Mouse (Mus musculus): Measurements from ENCODE around the gene Mmd2.

The Mmd2 gene

DNA sequence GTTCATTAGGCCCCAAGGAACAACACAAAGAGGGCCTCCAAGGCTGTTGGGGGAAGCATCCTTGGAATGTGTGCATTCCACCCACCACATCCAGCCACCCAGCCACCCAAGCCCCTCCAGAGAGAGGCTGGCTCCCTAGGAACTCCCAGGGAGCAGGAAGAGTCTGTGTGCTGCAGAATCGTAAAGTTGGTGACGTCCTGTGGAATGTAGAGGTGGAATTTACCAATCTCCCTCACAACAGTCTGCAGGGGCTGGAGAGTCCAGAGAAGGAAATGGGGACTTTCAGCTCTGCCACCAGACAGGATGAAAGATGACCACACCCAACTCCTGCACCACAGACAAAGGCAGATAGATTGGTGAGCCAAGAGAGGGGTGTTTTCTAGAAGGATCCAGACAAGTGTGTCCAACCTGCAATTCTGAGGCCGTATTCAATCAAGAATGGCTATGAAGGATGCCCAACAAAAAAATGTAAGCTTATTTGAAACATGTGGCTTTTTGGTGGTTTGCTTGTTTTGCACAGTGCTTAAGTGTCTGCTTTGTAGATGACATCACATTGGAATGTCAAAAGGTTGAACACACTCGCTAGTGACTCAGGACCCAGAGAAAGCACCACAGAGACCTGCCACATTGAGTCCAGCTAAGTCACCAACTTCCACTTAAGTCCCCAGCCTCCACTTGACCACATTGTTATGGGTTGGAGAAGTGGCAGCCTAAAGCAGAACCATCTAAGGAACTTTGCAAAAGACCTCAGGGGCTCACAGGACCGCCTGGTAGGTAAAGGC, 63.4 kb downstream of the Mmd2 start:
- DNase-seq = no peak

DNA sequence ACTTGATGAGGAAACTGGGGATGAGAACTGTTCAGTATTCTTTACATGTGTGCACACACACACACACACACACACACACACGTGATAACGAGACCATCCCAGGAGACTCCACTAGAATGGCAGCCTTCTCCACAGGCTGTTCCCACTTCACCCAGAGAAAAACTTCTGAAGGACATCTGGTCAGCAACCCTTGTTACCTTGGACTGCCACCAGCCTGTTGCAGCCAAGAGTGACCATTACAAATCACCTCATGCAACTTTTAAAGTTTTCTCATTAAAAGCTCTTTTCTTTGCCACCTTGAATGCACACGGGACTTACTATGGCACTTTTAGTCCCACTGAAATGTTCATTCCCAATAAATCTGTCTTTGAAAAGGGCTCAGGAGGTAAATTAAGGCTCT, 71.3 kb downstream of the Mmd2 start:
- DNase-seq = no peak

DNA sequence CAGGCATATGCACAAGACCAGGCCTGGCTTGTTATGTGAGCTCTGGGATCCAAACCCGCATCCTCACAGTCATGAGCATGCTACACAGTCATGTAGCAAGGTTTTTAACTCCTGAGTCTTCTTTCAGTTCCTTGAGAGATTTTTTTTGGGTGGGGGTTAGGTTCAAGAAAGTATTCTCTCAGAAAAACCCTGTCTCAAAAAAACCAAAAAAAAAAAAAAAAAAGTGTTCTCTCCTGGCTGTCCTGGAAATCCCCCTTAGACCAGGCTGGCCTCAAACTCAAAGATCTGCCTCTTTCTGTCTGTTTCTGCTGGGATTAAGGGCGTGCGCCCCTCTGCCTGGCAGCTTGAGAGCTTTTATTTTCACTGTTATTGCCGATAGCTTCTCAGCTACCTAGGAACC, 73.2 kb downstream of the Mmd2 start:
- no peak for DNase-seq

DNA sequence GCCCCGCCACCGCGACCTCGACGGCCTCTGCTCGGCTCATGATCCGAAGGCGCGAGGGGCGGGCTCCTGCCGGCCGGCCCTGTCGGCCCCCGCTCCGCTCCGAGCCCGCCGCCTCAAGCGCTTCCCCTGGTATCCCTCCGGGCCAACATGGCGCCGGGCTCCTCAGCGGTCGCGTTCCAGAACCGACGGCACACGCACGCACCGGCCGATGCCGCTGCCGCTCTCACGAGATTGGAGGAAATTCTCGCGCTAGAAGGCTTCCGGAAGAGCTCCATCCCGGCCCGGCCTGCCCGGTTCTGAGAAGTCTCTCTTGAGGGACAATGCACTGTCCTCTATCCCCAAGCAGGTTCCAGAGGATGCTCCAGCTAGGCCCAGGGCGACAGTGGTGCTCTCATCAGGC, 78.7 kb downstream of the Mmd2 start, which contains the start of gene Papolb:
Gene Papolb (minus strand): TSS at position 162 of the 400 bp plus-strand sequence.
- no peak for DNase-seq

DNA sequence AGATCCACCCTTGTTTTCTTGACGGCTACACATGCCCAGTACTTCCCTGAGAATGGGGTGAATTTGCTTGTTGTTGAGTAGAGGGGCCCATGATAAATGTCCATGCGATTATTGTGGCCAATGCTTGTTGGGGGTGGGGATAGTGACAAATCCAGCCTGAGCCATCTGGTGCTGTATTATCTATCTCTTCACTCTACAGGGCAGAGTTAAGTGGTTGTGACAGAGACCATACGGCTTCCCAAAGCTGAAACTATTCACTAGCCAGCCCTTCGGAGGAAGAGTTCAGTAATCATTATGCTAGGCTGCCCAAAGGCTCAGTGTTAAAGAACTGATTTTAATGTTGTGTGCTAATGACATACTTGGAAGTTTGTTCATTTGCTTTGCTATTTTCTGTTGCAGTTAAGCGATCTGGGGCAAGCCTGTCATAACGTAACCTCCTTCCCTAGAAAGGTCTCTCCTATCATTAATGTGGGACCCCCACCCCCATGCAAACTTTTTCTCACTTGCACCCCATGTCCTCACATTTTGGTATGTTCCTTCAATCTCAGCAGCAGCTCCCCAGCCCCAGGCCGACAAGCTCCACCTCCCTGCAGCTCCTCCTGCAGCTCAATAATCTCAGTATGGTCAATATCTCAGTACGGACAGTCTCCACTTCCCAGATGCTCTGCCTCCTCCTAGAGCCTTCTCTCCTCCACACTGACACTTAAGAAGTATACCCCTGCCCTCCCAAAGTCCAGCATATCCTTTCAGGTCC, 83.7 kb downstream of the Mmd2 start:
- no peak for DNase-seq

DNA sequence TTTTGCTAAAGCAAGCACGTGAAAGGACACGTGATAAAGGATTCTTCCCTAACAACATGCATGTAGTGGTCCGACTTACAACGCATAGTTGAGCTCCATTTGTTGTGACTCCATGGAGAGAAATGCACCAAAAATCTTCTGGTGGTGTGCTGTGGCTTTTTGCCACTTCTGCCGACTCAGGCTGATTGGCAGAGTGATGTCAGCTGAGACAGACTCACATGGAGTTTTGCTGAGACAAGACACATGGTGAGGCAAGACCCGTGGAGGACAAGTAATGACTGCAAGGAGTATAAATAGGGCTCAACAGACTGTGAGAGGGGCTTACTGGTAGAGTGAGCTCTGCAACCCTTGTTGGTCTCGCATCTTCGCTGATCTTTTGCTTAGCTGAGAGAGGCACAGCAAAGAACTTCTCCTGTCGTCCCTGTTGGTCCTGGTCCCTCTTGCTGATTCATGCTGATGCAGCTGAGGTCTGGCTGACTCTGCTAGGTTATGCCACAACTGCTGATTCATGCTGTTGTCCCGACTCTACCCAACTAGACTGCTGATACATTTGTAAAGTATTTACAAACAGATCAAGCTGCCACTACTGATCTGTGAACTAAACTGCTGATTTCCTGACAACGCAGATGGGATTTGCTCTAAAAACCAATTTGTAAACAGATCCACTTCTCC, 87.3 kb downstream of the Mmd2 start:
- no peak for DNase-seq

DNA sequence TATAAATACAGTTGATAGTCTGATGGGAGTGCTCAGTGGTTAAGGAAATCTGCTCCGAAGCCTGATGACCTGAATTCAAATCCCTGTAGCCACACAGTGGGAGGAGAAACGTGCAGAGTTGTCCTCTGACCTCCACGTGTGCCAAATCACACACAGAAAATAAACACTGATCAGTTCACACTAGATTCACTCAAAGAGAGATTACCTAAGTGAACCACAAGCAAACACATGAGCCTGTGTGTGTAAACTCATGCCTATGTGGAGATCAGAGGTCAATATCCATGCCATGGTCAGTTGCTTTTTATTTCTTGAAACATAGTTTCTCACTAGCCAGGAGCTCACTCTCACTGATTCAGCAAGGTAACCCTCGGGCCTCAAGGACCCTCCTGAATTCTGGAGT, 88.2 kb downstream of the Mmd2 start:
- DNase-seq = no peak

DNA sequence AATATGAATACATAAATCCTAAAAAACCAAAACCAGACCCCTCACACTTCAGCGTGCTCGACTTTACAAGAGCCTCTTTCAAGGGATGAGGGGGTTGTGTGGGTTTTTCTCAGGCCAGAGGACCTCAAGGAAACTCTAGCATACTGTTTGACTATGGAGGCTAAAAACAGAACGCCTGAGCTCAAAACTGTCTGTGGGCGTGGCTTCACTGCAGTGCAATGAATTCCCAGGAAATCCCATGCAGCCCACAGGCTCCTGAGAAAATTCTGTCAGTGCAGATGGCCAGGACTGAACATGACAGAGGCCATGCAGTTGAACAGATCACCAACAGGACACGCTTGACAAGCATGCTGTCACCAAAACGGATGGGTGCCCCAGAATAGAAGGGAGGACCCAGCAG, 89.6 kb downstream of the Mmd2 start:
- no peak for DNase-seq
